Mouse (Mus musculus) telencephalon, adult 2 months (tissue): ENCODE measurements around the gene Tmed8.
A peak's percentile ranks its signal among the peaks of the same experiment; 100 is the strongest.
"Not testable (repeated sequence)": the region's sequence is repeated elsewhere in the genome, so short reads cannot be mapped to it uniquely, and the experiment has no call there.

Experiments
- DNase-seq: peaks from one replicate; pipeline ENCODE4 v3.0.0-alpha.2; 2011; ENCODE audit warnings: low read depth, low spot score

Tmed8 gene

GRCm38 (mm10) chr12:87160310-87160709 lies 39.9 kb downstream of the Tmed8 start:
- no peak for DNase-seq

DNA sequence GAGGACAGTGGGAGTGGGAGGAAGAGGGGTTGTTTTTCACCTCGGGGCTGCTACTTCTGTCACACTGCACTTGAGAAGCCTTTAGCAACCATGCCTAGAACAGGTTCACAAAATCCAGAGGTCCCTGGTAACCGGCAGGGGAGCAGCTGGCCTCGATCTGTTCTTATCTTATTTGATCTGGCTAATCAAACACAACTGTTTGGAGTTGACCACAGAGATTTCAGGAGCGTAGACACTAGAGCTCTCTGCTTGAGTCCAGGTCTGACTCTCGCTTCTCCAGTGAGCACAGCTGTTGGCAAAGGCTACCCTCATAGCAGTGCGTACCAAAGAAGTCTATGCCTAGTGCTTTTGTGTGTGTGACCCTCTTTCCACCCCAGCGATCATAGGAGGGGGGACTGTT lies 42.2 kb downstream of the Tmed8 start:
- DNase-seq, result no peak

DNA sequence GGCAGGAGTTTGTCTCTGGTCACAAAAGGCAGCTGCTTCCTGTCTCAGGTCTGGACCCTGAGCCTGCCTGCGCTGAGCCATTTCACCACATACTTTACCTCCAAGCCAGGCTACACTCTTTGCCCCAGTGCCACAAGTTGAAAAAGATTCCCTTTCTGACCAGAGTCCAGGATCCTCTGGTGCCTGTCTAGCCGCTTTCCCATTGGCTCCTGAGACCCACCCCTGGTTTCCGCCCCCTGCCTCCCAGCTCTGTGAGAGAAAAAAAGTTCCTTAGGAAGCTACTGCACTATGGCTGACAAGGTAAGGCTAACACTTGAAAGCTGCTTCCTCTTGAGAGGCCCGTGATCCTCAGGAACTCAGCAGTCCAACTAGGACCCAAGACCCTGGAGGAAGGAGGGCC lies 42.9 kb downstream of the Tmed8 start:
- no peak for DNase-seq

DNA sequence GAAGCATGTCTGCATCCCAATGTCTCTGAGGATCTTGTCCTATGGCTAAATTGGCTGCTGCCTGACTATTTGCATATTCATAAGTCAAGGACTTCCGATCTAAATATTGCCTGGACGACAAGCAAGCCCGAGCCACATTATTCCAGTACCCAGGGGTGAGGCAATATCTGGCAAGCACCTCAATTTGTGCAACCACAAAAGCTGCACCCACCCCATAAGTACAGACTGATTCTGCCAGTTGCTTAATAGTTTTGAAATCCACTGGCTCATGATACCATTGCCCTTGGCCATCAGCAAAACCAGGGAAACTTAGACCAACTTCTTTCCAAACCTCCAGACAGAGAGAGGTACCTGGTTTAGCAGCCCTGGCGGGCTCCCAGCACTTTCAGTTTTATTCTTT lies 45.8 kb downstream of the Tmed8 start:
- not testable (repeated sequence) for DNase-seq

DNA sequence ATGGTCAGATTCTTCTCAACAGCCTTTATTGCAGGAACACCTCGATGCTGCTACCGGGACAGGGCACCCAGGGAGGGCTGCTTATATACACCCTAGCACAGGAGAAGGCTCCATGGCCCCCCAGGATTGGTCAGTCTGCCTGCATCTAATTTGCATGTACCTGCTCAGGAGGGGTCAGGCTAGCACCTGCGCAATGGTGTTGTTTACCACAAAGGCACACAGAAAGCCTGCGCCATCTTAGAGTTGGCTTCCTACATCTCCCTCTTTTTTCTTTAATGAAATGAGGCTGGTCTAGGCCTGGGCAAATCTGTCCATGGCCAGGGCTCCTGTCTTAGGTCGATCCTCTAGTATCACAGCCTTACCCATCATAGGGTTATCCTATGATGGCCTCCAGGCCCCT lies 50.8 kb downstream of the Tmed8 start:
- no peak for DNase-seq

DNA sequence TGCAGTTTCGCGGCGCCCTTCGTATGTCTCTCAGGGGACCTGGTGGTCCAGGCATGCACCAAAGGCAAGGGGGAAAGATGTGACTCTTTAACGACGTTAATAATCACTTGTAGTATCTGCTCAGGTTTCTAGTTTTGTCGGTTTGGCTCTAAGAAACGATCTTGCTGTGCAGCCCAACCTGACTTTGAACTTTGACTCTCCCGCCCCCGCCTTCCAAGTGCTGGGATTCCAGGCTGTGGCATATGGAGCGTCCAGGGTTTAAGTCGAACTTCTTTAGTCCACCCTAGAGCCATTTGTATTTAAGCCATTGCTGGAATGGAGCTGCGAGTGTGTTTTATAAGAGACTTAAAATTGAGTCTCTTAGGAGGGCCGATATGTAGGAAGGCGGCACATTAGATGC lies 52.1 kb downstream of the Tmed8 start:
- no peak for DNase-seq

- peak; percentile 98 for DNase-seq
Measured at GRCm38 (mm10) chr12:87147395-87148089, 52.7 kb downstream of the Tmed8 start, which contains the start of gene Pomt2. Gene Pomt2 (minus strand): TSS chr12:87147968.

- peak; percentile 84 for DNase-seq
Measured at GRCm38 (mm10) chr12:87146966-87147365, 53.3 kb downstream of the Tmed8 start, which contains the start of gene Gstz1. Gene Gstz1 (plus strand): TSS chr12:87147165.

DNA sequence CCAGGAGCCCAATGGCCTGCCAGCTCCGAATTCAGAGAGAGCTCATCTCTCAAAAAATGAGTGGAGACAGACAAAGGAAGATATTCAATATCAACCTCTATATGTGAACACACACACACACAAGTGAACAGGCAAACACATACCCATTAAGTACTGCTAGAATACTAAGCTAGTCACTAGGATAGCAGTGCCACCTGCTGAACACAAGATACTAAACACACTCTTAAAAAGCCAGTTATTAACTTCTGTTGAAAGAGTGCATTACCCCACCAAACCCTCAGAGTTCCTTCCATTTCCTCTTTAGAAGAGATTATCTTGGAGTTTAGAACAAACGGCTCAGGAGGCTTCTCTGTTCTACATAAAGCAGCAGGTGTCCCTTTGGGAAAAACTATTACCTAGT lies 58.1 kb downstream of the Tmed8 start:
- DNase-seq, result no peak

DNA sequence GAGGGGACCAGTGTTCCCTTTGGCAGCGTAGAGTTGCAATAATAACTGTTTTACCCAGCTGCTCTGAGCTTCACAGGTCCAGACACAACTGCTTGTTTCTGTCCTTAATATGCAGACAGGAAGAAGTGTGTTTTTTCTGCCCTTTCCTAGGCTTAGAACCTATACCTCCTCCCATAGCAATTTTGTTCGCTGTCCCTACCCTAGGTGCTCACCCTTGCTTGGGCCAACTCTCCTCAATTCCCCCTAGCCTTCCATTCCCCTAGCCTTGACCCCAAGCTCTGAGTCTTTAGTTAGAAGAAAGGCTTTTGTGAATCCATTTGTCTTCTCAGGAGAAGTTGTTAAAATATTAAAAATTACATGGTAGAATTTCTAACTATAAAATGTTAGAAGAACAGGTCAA lies 61.5 kb downstream of the Tmed8 start:
- DNase-seq, result no peak

- DNase-seq, result no peak
Measured at GRCm38 (mm10) chr12:87138342-87138701, 61.9 kb downstream of the Tmed8 start.

GRCm38 (mm10) chr12:87137439-87138341 lies 62.6 kb downstream of the Tmed8 start:
- no peak for DNase-seq

GRCm38 (mm10) chr12:87132784-87133183 lies 67.5 kb downstream of the Tmed8 start:
- DNase-seq, result no peak

GRCm38 (mm10) chr12:87132210-87132609 lies 68.0 kb downstream of the Tmed8 start:
- DNase-seq, result no peak

GRCm38 (mm10) chr12:87131619-87132018 lies 68.6 kb downstream of the Tmed8 start:
- no peak for DNase-seq

DNA sequence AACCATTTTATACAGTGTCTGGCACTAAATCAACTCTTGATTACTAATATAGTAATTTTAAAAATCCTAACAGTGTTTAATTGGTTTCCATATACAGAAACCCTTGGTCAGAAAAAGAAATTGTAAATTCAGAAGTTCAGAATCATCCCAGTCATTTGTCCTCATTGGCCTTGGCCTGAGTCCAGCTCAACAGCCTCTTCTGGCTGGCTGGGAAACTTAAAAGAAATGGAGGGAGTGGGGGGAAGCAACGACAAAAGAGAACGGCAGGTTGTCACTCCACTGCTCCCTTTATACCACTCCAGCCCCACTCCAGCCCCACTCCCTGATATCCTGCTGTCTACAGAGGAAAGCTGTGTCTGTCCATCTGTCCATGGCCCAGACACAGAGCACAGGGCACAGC lies 69.1 kb downstream of the Tmed8 start:
- no peak for DNase-seq

DNA sequence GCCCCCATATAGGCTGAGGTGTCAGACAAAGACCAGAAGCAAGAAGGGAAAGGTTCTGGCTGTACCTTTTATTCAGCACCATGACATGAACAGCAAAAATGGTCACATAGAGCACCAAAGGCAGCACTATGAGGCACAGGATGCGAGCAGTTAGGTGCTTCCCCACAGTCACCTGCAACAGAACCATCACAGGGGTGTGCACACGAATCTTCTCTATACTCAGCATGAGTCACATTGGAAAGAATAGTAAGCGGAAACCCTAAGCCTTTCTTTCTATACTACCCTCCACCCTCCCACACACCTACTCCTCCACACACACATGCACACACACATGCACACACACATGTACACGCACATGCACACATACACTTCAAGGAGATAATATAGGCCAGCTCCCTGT lies 70.0 kb downstream of the Tmed8 start:
- no peak for DNase-seq

DNA sequence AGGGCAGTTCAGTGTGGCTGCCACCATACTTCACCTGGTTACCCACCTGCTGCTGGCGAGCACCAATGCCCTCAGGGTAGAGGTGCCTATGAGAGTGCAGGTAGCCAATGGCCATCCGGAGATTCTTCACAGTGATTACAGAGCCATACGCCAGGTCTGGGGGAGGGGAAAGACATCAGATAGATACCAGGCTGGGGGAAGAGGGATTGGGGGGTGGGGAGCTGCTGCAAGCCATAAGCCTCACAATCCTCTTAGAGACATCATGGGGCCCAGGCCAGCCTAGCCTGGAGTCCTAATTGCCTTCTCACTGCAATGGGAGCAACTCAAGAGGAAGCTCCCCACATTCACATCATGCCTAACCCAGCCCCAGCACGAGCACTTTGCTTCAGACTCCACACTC lies 73.0 kb downstream of the Tmed8 start:
- no peak for DNase-seq

- DNase-seq, result no peak
Measured at GRCm38 (mm10) chr12:87121918-87122589, 78.2 kb downstream of the Tmed8 start.
